Mouse (Mus musculus) CH12F3 (cell line): ENCODE results near the gene Ptprd.

Source experiments
- in situ Hi-C: fragments of 300-500 bp; cut with MboI; formaldehyde crosslinking; loops from 2 replicates; pipeline ENCODE4 v1.14.3; 2020; ENCODE audit warnings: low sequenced_read_pairs

Ptprd gene

DNA sequence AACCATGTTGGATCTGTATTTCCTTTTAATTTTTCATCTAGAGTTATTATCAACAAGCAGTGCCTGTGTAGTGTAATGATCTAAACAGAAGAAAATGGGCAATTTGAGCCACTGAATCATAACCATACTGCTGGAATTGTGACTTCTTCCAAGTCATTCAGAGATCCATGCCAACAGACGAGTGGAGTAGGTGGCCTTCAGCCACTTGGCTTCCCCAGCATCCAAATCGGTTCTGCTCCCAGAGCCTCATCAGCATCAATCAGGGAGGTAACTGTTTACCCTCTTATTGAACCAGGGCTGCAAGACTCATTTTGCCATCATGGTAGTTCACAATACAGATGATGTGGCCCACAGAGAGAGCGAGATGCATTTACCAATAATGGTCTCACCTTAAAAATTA lies 1536.0 kb downstream of the Ptprd start:
- in situ Hi-C loops = no loop called here

DNA sequence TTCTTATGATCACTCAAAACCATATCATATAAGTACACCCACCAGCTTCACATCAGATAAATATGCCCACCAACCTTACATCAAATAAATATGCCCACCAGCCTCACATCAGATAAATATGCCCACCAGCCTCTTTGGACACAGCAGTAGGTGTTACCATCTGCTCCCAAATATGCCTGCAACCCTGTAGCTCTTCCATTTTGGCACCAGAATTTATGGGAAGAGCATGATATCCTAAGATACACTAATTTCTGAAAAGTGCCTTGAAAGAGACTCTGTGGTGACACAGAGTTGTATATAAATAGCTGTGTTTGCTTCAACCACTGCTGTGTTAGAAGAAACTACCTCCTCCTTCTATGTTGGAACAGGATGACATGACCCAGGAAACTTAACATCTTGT lies 1538.5 kb downstream of the Ptprd start:
- in situ Hi-C loops = no loop called here

DNA sequence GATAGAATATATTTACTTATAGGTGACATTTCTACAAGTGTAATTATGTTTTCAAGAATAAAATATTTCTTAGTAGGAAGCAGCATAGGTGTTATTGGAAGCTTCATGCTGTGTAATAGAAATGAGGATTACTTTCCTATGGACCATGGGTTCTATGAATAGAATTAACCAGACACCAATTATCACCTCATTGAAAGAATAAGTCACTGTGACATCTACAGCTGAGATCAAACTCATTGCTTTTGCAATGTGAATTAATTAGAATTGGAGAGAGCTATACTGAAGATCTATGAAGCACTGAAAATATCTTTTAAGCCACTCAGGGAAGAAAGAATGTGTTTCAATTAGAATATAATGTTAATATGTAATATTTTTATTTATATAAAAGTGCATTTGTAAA lies 1539.1 kb downstream of the Ptprd start:
- in situ Hi-C loops = no loop called here

DNA sequence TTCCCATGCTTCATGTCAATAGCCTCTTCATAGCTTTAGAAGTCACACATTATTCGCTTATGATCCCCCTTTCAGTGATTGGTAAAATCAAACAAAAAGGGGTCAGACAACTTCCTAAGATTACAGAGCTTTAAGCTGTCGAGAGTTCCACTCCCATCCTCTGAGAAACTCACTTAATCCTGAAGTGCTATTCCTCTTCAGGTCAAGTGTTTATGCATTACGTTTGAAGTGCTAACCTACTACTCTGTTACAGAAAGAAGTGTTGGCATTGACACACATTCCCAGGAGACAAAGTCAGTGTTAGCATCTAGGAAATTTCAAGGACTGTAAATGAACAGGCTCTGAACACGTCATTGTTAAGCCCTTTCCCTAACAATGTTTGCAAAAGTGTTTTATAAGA lies 1550.0 kb downstream of the Ptprd start:
- in situ Hi-C loops = no loop called here

DNA sequence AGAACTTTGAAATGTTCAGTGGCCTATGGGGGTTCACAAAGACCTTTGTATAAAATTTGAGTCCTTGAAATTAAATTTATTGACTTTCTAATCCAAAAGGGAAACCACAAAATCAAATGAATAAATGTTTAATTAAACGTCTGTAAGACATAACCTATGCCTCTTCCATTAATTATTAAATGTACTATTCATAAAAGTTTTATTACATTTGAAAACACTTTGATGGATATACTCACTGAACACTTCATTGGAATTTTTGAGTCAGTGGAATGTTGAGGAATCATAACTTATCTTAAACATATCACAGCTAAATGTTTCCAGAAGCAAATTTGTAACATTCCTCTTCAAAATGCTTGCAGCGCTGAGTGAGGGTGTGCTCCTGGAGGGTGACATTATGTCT lies 1551.6 kb downstream of the Ptprd start:
- in situ Hi-C loops = no loop called here

DNA sequence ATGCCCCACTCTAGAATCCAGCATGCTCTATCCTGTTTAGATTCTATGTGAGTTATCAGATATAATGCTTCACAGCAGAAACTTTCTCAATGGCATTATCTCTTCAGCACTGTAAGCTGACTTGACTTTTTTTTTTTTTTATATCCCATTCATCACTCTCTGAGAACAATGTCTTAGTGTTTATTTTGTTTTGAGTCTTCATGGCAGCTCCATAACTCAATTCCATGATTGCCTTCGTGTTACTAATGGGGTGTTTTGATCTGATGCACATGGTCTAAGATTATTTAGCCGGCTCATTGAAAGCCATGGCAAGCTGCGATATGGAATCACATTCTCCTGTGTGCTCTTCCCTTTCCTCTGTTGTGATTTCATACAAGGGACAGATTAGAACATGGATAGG lies 1555.0 kb downstream of the Ptprd start:
- in situ Hi-C loops = no loop called here

DNA sequence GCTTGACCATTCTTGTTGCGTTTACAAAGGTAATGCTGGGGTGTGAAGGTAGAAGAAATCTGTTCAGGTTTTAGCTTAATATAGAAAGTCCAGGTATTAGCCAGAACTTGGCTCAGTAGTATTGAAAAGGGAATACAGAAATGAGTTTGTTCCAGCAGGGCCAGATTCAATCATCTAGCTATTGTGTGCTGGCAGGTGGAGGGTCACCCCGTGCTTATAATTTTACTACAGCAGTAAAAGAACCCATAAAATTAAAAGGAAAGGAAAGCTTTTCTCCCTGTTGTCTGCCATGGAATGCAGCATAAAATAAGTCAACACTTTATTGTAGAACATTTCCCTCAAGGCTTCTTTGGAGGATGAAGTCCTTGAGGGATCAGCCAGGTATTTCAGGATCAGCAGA lies 1558.8 kb downstream of the Ptprd start:
- in situ Hi-C loops = no loop called here

DNA sequence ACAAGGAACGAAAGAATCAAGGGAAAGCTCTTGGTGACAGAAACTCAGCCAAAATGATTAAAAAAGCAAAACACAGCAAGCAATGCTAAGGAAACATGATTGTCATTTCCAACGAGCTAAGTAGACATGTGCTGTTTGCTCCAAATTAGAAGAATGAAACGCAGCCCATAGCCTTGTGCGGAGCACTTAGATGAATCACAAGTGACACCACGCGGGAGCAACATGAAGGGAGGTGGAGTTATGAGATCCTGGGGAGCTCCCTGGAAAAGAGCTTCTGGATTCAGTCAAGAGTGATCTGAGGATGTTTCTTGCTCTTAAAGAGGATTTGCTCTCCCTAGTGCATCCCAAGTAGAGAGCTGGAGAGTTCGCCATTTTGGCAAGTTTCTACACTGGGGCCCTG lies 1590.0 kb downstream of the Ptprd start:
- in situ Hi-C loops = no loop called here

DNA sequence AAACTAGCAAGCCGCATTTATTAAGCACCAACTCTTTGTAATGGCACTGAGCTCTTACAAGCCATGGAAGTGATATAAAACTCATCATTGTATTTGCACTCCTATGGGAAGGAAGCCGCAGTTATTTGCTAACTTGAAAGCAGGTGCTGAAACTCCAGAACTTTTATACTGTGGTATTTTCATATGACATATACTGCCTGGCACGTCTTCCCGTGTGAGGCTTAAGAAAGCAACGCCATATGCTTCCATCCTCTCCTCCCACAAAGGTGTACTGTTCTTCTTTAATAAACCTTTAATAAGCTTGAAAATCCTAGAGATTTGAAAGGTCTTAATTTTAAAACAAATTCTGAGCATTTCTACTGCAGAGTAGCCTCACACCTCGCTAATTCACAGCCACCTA lies 1595.1 kb downstream of the Ptprd start:
- in situ Hi-C loops = no loop called here

DNA sequence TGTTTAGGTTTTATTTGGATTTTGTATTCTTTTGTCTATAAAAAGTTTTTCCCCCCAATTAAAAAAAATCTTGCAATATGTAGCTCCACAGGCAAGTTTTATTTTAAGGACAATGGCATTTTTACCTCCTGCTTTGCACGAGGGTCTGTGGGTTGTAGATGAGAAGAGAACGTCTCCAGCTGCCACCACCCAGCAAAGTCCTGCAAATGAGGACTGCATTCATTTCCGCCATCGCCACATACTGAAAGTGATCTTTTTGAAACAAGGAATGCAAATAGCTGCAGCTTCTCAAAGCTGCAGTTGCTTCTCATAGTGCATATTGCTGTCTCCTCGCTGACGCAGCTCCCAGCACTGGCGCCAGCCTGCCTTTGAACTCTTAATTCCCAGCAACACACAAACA lies 1603.5 kb downstream of the Ptprd start:
- in situ Hi-C loops = no loop called here

DNA sequence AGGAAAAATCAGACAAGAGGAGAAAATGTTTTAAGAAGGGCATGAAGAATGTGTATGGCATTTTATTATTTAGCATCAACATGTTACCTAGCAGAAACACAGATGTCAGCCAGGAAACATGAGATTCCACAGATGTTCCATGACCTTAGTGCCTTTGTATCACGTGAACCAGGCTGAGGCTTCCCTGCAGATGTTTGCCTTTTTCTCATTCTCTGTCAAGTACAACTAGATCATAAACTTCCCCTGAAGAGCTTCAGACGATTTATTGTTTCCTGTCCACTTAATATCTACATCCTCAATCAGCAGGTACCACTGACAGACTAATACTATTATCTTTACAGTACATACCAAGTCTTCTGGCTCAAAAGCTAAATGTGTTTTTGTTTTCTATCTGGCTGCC lies 1605.0 kb downstream of the Ptprd start:
- in situ Hi-C loops = no loop called here

DNA sequence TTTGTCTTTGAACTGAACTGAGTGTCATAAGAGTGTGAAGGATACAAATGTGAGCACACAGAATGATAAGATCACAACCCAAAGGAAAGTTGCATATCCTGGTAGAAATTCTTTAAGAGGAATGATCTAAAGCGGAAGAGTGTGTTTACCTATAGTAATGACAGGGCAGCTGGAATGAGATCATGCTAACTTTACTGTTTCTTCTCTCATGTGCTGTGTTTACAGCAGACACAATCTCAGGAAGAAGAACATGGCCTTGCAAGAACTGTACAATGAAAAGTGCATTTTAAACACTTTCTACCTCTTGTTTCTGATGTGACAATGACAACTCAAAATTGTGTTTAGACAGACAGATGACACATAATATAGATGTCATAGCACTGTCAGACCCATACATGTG lies 1621.0 kb downstream of the Ptprd start:
- in situ Hi-C loops = no loop called here

DNA sequence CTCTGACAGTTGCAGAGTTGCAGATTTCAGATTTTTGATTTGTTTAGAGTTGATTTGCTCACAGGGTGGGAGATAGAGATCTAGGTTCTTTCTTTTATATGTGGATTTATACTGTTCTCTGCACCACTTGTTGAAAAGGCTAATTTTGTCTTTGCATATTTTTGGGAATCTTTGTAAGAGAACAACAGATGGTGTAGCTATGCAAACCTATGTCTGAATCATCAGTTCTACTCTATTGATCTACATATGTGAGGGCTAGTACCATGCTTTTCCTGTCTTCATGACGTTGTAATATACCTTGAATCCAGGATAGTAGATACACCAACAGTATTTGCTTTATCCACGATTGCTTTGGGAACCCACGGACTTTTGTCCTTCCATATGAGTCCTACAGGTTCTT lies 1628.7 kb downstream of the Ptprd start:
- in situ Hi-C loops = no loop called here

DNA sequence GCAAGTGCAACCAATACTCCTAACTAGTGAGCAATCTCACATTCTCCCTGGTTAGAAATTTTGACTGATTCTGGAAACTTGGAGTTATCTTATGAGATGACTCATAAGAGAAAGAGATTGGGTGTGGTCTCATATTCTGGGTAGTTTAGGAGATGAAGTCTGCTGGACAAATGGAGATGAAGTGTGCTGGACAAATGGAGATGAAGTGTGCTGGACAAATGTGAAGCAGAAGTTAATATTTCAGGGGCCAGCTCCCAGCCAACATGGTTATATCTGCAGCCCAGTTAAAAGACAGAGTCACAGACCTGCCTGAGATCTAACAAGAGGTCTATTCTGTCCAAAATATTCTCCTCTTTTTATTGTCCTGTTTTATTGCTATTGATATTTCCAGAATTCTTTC lies 1645.8 kb downstream of the Ptprd start:
- in situ Hi-C loops = no loop called here

DNA sequence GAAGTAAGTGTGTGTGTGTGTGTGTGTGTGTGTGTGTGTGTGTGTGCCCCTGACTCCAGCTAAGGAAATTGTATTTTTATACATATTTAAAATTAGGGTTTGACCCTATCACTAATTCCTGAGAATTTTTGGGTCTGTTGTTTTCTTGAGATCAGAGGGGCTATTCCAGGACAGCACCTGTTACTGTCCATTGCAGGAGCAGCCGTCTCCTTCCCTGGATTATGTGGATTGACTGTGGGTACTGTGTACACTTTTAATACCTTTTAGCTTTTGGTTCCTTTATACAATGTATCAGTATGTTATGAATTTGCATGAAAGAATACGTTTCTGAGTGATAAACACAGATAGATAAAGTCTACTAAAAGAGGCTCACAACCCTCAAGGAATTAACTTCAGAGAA lies 1670.0 kb downstream of the Ptprd start:
- in situ Hi-C loops = no loop called here

DNA sequence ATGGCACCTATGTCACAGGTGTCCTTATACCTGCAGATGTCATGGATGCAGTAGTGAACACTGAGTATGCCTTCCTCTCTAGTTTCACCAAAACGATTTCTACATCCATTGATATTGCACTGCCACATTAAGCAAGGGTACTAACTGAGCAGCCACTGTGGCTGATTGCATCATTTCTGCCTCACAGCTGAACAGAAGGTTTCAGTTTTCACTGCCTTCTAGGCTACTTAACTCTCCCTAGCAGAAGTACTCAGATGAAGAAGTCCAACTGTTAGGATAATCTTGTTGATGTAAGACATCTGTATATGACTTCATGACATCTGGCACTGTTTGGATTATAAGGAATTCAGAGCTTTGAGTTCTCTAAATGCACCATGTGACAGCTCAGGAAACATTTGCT lies 1678.8 kb downstream of the Ptprd start:
- in situ Hi-C loops = no loop called here

DNA sequence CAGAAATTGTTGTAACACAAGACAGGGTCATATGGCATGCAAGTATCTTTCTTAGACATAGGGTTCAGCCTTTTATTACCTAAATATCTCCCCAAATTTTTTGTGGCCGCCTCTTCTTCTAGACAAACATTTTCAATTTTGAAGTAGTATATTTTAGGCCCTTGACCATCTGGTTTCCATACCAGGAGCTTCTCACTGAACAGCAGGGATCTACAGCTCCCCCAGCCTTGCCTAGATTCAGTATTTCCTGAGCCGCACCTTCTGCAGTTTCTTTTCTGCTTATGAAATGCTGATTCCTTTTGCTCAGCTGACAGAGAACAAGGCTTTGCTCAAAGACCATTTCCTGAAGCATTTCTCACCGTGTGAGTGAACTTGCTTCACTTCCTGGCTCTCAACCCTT lies 1686.5 kb downstream of the Ptprd start:
- in situ Hi-C loops = no loop called here

DNA sequence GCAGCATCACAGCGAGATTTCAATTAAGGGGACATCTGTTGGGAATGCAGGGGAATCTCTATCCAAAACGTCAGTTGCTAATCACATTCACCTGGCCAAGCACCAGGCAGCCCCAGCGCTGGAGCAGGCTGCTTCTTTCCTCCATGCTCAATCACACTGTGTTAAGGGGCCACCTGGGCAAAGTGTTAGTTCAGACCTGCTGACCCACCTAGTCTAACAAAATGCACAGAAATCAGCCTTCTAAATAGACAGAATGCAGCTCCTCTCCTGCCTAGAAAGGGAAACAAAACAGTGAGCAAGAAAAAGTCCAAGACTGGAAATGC lies 1708.5 kb downstream of the Ptprd start:
- in situ Hi-C loops = no loop called here

DNA sequence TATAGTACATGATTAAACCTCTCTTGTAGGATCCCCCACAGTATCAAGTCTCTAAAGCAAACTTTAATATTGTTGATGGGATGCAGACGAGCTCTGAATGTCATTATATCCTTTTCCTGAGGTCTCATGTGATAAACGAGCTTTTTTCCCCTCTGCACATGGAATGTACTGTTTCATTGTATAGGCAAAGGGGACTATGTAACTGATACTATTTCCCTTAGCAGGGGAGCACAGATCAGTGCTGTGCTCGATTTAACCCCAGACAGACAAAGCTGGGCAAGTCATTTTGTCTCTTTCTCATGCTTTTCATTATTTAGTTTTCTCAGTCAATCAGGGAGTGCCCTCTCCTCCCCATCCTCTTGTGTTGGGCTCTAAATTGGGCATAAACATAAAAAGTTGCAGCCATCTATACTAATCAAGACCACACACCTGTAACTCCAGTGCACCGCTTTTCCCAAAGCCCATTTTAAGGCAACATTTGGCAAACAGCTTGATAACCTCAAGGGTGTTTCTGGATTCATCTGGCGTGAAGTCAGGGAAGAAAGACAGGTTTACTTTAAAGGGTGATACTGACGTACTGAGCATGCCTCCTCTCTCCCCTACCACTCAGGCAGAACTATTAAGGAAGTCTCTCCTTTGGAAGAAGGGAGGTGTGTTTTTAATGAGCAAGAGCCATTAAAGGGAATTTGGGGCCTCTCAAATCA lies 1709.0 kb downstream of the Ptprd start:
- in situ Hi-C loops = no loop called here

DNA sequence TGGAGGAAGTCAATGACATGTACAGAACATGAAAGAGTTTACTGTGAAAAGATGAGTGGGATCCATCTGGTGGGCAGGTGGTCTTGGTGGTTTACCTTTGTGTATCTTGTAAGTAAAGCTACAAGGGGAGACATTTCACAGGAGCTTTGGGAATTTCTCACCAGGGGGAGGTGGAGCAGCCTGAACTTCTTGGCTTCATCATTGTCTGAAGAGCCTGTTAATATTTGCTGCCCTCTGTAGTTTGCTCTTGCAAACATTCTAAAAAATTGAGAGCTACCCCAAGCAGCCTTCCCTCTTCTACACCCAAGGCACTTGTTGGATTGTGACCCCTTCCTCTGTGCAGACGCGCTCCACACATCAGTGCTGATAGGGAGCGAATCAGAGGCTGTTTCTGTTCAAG lies 1725.9 kb downstream of the Ptprd start:
- in situ Hi-C loops = no loop called here

DNA sequence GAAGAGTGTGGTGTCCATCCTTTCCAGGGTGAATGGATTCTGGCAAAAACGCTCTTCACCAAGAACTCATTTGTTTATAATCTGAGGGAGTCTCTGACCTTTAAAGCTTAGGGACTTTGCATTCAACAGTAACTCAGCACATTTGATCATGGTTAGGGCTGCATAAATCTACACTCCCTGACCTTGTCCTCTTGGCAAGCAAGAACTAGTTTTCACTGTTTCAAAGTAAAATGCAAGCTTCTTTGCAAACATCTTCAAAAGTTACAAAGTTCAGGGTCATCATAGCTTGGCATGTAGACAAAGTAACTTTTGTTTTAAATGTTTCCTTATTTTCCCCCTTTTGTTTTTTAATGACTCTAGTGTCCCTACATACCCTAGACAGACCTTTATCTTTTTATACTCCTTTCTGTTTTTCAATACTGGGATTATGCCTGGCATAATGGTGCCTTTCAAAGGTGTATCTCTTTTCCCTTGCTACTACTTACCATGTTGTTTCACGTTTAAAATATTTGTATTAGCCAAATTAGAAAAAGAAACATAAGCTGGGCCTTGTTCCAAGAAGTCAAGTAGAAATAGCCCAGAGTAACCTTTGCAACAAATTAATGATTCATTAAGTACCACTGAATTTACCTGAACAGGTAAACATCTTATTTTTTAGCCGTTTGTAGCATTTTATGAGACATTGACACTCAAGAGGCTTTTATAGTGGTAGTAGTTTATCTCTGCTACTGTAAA lies 1743.2 kb downstream of the Ptprd start:
- in situ Hi-C loops = no loop called here

DNA sequence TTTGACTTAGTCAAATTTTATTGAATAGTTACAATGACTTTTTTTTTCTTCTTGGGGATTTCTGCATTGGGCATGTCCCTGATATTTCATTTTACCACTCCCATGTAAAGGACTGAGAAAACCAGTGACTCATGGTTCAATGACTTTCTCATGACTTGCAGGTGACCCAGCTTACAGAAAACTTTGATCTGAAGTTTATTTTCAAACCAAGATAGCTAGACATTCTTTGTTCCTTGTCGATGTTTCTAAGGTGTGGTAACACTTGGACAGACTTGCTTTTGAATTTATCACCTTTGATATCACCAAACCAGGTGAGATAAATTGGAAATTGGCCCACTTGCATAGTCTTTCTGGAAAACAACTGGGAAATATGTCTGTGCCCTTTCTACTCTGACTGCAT lies 1747.1 kb downstream of the Ptprd start:
- in situ Hi-C loops = no loop called here

DNA sequence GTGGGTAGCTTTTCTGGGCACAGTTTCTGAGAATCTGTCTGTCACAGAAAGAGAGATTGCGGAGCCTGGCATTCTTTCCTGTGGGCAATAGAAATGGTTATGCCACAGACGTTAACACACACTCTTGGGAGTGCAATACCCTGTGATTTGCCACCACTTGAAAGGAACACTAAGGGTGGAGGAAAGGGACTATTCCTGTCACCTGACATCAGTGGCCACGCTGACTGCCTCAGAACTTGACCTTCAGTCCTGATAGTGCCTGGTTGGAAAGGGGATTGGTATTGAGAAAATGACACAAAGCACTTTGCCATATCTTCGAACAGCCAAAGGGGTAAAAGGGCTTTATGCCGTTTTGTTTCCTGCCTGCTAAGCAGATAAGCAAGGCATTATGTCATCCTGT lies 1750.4 kb downstream of the Ptprd start:
- in situ Hi-C loops = no loop called here
